Mouse (Mus musculus): ENCODE results near the gene Gm45808.
A peak's percentile ranks its signal among the peaks of the same experiment; 100 is the strongest.
"Not testable (repeated sequence)": the region's sequence is repeated elsewhere in the genome, so short reads cannot be mapped to it uniquely, and the experiment has no call there.

Gm45808 gene

DNA sequence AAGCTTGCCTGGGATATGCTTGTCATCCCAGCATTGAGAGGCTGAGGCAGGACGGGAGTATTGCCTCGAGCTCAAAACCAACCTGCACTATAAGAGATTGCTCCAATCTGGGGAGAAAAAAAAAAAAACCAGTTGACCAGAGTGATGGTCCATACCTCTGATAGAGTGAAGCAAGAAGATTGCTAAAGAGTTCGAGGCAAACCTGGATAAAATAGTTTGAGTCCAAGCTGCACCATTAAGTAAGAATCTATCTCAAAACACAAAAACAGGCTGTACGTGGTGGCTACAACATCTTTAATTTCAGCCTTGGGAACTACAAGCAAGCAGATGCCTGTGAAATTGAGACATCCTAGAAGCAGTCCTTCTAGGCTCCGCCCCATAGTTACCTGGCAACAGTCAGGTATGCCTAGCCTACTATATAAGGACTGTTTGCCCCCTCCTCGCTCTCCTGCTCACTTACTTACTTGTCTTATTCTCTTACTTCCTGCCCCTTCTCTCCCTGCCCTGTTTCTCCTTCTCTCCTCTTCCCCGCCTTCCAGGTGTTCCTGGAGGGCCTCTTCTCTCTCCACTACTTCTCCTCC, 19.4 kb downstream of the Gm45808 start:
- peak; percentile 54 to 59 for DNase-seq

DNA sequence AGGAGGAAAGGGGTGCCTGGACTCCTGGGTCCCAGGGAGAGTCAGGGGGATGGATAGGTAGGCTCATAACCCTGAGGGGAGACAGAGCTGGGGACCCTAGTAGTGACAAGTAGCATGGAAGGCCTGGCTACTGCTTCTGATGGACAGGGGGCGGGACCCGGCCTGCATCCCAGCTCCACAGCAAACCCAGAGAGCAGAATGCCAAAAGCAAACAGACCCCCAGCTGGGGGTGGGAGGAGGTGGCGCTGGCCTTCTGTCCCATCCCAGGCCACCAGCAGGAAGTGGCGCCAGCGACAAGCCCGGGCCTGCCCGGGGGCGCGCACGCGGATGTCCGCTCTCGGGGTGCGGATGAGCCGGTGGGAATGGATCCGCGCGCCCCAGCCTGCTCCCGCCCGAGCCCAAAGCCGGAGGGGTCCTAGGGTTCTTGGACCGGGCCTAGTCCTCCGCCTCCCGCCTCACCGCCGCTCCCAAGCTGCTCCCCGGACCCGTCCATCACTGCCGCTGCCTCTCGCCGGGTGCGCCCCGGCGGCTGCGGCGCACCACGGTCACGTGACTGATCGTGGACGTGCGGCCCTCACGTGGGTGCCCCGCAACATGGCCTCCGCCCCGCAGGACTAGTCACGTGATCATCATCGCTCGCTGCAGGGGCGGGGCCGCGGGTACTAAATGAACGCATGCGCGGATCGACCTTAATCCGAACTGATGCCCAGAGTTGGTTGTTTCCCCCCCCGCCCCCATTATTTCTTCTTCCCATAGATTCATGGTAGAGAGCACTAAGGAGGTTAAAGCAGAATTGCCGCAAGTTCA, 20.1 kb downstream of the Gm45808 start, which contains the start of gene Bax:
Bax (minus strand) TSS at position 616 of the 807 bp plus-strand sequence.
- peak; percentile 96 to 97 for DNase-seq

DNA sequence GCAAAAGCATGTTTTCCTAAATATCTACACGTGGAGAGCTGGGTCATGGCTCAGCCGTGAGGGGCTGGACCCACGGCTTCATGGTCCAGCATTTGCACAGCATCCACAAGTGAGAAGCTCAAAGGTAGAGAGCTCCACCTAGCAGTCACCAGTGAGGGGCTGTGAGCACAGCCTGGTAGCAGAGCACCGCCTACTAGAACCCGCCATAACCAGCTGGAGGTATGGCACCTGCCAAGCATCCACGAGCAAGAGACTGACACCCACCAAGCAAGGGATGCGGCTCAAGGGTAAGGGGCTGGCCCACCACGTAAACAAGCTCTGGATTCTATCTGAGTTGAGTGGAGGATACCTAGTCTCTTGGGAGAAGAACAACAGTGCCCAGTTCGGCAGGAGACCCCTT, 21.1 kb downstream of the Gm45808 start:
- DNase-seq: no peak

DNA sequence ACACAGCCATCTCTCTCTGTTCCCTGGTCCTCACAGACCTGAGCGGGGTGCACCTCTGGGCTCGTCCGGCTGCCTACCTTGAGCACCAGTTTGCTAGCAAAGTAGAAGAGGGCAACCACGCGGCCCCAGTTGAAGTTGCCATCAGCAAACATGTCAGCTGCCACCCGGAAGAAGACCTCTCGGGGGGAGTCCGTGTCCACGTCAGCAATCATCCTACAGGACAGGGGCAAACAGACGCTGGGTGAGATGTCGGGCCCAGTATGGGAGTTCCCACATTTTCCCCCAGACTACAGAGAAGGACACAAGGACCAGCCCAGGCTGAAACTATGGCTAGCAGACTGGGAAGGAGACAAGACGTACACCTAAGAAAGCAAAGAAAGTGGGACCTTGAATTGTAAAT, 21.5 kb downstream of the Gm45808 start:
- DNase-seq: no peak

DNA sequence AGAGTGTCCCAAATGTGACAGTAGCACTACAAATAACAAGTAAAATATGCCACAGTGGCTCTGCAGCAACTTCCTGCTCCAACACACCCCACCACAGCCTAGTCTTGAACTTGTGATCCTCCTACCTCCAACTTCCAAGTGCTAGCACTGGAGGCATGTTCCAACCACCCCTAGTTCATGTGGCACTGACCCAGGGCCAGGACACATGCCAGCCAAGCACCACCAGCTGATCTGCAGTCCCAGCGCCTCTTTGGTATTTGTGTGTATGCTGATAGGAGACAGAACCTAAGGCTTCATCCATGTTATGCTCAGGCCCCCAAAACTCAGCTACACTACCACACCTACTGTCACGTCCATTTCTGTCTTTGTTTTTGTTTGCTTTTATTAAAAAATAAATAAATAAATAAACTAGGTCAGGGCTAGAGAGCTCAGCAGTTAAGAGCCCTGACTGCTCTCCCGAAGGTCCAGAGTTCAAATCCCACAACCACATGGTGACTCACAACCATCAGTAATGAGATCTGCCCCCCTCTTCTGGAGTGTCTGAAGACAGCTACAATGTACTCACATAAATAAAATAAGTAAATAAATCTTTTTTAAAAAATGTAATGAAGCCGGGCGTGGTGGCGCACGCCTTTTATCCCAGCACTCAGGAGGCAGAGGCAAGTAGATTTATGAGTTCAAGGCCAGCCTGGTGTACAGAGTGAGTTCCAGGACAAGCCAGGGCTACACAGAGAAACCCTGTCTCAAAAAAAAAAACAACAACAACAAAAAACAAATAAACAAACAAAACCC, 22.4 kb downstream of the Gm45808 start:
- DNase-seq: no peak

DNA sequence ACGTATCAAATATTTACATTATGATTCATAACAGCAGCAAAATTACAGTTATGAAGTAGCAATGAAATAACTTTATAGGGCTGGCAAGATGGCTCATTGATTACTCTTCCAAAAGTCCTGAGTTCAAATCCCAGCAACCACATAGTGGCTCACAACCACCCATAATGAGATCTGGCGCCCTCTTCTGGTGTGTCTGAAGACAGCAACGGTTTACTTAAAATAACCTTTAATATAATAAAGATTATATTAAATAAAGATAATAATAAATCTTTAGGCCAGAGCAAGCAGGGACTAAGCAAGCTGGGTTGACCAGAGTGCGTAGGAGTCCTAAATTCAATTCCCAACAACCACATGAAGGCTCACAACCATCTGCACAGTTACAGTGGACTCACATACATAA, 23.7 kb downstream of the Gm45808 start:
- not testable (repeated sequence) for DNase-seq

DNA sequence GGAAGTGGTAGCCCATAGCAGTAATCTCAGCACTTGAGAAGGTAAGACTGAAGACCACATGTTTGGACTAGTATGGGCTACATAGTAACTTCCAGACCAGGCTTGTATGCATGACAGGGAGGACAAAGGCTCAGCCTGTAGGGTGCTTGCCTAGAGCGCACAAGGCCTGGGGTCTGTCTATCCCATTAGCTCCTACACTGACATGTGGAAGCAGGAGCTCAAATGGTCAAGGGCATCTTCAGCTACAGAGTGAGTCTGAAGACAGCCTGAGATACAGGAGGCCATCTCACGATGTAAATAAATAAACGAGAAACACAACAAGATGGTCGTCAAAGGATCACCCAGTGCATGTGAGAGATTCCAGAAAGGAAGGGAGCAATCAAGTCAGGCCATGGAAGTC, 24.3 kb downstream of the Gm45808 start:
- no peak for DNase-seq

DNA sequence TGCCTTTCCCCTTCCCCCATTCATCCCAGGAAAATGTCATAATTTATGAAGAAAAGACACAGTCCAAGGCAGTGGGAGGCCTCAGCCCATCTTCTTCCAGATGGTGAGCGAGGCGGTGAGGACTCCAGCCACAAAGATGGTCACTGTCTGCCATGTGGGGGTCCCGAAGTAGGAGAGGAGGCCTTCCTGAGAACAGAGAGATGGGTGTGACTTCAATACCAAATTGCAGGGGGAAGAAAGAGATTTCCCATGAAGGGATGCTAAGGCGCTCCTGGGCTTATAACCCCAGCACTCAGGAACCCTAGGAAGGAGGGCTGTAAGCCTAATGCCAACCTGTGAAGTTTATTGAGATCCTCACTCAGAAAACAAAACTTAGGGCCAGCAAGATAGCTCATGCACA, 24.8 kb downstream of the Gm45808 start:
- no peak for DNase-seq

DNA sequence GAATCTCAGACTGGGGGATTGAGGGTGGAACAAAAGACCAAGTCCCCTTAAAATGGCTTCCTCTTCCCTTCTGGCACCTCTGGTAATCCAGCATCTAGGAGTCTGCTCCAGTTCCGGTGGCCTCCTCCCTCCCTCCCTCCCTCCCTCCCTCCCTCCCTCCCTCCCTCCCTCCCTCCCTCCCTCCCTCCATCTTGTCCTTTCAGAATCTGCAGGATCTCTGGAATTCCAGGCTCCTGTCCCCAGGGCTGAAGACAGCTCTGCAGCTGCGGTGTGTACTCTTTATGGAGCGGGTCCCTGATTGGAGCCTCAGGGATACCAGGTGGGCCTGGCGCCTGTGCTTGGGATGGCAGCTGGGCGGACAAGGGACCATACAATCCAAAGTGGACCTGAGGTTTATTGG, 25.3 kb downstream of the Gm45808 start:
- no peak for DNase-seq

DNA sequence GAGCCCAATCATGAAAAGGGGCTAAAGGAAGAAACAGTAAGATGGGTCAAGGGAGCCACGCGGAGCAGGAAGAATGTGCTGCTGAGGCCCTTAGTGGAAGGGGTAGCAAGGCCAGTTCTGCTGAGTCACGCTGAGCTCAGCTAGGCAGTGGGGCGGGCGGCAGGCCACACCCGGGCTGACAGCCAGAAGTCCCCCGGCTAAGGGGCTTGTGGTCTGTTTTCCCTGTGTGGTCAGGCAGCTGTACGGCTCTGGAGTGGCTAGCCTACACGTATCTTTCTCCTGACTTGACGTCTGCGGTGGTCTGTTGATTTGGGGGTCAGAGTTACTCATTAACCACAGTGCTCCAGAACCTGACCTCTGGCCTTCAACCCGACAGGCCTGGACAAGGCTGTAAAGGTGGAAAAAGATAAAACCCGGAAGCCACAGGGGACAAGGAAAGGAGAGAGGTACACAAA, 25.7 kb downstream of the Gm45808 start:
- peak; percentile 75 to 83 for DNase-seq

DNA sequence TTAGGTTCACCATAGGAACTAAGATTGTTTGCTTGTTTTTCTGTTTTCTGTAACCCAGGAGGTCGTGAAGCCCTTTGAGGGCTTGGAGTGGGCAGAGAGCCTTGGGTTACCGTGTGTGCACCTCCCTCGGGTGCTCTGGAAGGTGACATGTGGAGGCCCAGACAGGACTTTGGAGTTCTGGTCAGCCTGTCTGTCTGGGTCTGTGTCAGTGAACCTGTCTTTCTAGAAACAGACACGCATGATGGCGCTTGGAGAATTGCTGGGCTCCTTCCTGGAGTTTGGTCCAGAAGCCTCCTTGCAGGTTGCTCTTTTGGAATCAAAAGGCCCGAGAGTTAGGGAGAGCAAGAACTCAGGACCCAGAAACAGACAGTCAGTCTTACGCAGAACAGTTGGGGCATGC, 26.2 kb downstream of the Gm45808 start:
- DNase-seq: no peak

DNA sequence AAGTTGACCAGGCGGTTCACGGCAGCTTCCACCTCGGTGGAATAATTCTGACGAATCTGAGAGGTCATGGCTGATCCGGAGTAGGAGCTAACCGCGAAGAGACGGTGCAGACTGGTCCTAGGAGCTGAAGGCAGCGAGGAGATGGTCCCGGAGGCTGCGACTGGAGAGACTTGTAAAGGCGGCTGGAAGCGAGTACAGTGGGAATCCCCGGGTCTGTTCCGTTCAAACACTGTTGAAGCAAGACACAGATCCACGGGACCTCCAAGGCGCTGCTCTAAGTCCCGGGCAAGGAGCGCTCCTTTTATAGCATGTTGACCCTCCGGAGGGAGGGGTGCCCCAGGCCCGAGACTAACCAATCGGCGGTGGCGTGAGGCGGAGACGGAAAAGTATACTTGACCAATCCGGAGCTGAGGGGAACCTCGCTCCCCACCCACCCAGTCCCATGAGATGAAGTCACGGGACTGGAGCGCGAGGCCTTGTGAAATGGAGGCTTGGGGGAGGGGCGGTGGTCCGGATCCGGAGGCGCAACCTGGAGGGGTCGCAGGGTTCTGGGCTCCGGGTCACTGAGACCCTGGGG, 27.0 kb downstream of the Gm45808 start, which contains the start of gene Ftl1:
Ftl1 (minus strand) TSS at position 321 of the 577 bp plus-strand sequence.
- peak; percentile 97 to 99 for DNase-seq

DNA sequence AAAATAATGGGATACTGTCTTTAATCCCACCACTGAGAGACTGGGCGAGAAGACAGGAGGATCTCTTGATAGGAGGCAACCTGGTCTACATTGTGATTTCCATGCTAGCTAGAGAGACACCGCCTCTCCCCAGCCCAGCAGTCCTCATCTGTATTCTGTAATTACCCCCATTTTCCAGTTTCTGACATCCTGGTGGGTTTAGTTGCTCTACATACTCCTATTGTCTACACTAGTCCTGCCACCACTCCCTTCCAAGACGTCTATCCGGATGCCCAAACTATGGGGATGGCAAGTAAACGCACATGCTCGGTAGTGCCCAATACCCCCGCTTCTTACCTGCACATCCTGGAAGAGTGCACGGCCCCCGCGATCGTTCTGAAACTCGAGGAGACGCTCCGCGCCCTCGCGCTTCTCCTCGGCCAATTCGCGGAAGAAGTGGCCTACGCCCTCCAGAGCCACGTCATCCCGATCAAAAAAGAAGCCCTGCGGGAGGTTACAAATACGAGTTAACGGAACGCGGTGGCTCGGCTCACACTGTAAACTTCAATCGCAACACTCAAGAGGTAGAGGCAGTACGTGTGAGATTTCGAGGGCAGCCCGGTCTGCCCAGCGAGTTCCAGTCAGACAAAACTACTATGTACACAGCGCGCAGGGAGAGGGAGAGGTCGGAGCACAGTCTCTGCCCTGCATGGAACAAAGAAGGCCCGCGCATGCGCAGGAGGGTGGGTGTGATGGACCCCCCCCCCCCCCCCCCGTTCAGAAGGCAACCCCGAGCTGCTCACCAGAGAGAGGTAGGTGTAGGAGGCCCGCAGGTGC, 27.7 kb downstream of the Gm45808 start:
- peak; percentile 86 to 87 for DNase-seq

DNA sequence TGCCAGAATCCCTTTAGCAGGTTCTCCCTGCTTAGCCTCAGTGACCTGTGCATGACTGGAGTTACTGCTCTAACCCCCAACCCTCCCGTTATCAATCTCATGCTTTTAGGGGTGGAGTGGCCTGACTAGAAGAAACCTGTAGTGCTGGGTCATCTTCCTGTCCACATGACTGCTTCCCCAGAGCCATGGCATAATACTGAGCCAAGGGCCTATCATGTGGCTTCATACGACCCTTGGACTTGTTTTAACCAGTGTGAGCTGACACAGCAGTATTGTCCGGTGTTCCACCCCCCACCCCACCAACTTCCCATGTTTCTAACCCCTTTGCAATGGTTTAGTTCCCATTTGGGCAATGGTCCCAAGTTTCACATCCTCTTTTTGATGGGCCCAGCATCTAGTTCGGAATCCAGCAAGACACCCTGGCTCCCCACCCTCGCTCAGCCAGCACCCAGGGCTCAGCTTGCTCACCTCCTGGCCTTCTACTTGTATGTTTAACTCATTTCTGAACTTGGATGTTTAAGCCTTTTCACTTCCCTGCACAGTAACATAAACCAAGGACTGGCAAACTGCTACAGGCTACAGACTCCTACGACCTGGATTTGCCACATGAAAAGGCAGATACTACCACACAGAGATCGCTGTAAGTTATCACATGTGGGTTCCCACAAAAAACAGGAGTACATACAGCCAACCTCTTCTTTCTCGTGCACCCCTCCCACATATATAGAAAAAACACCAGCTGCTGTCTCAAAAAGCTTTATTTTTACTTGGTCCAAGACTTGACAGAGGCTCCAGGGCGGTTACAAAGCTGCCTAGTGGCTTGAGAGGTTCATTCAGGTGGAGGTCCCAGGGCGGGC, 29.2 kb downstream of the Gm45808 start:
- DNase-seq: peak; percentile 37 to 52

DNA sequence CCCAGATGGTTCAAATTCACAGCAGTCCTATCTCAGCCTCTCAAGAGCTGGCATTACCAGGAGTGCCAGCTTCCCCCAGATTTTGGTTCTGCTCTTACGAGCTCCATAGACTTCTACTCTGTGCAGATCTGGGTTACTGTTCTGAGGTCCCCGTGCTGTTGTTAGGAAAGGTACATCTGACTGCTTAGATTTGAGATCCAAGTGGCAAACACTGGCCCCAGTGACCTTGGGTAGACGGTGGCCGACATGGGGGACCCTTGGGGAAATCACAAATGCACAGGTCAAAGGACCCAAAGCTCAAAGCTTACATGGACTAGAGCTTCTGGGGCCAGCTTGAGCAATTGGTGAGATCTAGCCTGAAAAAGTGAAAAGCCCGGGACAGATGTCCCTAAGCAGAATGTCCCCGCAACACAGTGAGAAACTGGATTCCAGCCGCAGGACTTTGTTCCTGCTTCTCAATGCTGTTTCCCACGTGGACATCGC, 29.8 kb downstream of the Gm45808 start:
- no peak for DNase-seq

DNA sequence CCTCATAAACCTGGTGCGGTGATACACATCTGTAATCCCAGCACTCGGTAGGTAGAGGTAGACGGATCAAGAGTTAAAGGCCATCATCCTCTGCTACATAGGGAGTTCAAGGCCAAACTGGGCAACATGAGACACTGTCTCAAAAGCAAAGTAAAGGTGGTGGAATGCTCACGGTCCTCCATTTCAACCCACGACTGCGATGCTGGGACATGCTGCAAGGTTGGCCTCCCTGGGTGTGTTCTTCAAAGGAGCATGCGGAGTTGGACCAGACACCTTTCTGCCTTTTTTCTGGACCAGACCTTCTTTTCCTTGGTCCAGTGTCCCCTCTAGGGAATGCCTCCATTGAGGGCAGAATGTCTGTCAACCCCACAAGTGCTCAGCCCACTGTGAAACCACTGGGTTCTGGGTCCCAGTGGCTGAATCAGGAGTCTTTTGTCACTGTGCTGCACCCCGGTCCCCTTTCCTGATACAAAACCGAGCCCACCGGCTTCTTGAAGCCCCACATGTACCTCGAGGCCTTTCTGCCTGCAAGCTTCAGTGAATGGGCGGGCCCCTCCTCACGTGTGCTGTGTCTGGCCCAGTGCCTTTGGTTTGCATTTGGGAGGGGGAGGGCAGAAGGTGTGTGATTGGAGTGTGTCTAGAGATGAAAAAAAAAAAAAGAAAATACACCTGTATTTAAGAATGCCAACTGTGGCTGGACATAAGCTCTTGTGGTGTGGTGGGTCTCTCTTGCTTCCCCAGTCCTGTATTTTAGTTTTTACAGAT, 30.5 kb downstream of the Gm45808 start:
- no peak for DNase-seq

DNA sequence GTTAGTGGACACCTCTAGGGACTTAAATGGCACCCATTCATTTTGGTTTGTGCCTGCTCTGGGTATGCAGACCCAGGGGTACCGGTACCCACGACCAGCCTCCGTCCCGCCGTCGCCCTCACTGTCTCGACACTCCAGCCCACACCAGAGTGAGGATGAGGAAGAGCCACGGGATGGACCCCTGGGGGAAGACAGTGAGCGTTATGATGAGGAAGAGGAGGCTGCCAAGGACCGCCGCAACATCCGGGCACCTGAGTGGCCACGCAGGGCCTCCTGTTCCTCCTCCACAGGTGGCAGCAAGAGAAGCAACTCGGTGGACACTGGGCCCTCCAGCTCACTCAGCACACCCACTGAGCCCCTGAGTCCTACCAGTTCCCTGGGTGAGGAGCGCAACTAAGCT, 31.6 kb downstream of the Gm45808 start:
- DNase-seq: no peak

DNA sequence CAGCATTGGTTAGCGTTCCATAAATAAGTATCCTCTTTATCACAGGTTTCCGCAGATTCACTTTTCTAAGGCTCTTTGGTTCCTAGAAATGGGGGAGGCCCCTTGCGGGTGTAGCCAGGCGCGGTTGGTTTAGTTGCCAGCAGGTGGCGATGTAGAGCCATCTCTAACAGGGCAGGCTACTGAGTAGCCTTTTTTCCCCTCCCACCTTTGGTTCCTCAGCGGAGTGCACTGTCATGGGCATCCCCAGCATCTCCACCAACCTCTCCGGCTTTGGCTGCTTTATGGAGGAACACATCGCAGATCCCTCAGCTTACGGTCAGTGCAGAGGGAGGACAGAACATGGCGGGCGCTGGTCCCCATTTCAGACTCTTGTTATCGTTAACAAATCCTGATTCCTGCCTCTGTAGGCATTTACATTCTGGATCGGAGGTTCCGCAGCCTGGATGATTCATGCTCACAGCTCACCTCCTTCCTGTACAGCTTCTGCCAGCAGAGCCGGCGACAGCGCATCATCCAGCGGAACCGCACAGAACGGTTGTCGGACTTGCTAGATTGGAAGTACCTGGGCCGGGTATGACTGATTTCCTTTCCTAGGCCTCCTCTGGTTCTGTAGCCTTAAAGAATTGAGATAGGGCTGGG, 35.1 kb downstream of the Gm45808 start:
- peak; percentile 78 to 89 for DNase-seq

DNA sequence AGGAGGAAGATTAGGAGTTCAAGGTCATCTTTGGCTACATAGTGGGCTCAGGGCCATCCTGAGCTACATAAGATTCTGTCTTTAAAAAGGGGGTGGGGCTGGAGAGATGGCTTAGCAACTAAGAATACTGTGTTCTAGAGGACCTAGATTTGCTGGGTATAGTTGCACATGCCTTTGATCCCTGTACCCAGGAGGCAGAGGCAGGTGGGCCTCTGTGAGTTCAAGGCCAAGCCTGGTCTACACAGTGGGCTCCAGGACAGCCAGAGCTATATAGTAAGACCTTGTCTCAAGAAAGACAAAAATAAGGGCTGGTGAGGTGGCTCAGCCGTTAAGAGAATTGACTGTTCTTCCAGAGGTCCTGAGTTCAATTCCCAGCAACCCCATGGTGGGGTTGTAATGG, 36.6 kb downstream of the Gm45808 start:
- DNase-seq: no peak

All from lung, postnatal 4 days (tissue).